Comparison of ENCODE assay signal across 8 mouse cellular contexts in the genomic region with DNA sequence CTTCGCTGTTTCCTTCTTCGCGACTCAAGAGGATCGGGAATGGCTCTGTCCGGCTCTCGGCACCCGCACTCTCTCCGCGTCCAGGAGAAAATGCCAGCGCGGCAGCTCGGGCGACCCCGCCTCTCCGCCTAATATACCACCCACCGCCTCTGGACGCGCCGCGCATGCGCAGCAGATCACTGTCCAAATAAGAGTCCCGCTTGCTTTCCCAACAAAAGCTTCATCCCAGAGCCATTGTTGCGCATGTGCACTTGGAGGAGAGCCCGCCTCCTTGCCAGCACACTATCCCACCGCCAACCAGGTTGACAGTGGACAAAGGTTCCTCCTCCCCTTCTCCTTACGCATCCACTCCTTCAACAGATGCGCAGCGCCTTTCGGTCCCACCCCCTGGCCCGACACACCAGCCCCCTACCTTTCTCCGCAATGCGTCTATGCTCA. TPM values are rescaled to one million over a fixed set of nuclear protein-coding genes. Genes with fewer than 3 reads are reported as not detected.
DNase-seq lines count a peak whose midpoint lies in the region; ATAC-seq lines count a peak whose summit lies in the region.

TSS of gene Maged1 (minus strand) at position 226 of the 438 bp plus-strand sequence.

- WGBS in hindbrain, embryonic 10.5 days, result 15% methylated on average over 32 of the region's 32 CpGs
- WGBS in lung, embryonic 16.5 days, result 13% methylated on average over 28 of the region's 32 CpGs

- peak; percentile 94 for ATAC-seq in lung, embryonic 16.5 days (ENCODE audit: low read depth)

- DNase-seq in NIH3T3 (ENCODE audit: low read depth), result peak; percentile 96
- DNase-seq in cerebellum, adult 8-10 months, result peak; percentile 88
- DNase-seq in frontal cortex, adult 2 months (ENCODE audit: extremely low spot score in 1 of 2, low spot score in 1 of 2), result peak; percentile 91 to 92
- peak; percentile 91 for DNase-seq in hindbrain, embryonic 10.5 days (ENCODE audit: low spot score)
- peak; percentile 95 for DNase-seq in layer of hippocampus, adult 9-11 months
- peak; percentile 83 for DNase-seq in retina, adult 2 months (ENCODE audit: low read depth, low spot score)
- DNase-seq in urinary bladder, adult 18-20 months (ENCODE audit: low spot score in 2 of 2), result peak; percentile 58 to 87

- peaks cover 35% of the 10 kb centered on the region for H3K36me3 ChIP-seq in hindbrain, embryonic 10.5 days
- H3K36me3 ChIP-seq in lung, embryonic 16.5 days (ENCODE audit: control insufficient read depth, insufficient read depth, low read length), result peaks cover 21% of the 10 kb centered on the region

- H3K9me3 ChIP-seq in hindbrain, embryonic 10.5 days, result no peaks in the 10 kb centered on the region
- H3K9me3 ChIP-seq in lung, embryonic 16.5 days (ENCODE audit: control insufficient read depth, low read length), result no peaks in the 10 kb centered on the region

- H3K4me2 ChIP-seq in lung, embryonic 16.5 days (ENCODE audit: low read depth, low read length), result peak within 1 kb of the TSS; percentile 63

- H3K4me3 ChIP-seq in hindbrain, embryonic 10.5 days, result peak within 1 kb of the TSS; percentile 66
- peak within 1 kb of the TSS; percentile 67 for H3K4me3 ChIP-seq in lung, embryonic 16.5 days (ENCODE audit: low read length)

- peak within 1 kb of the TSS; percentile 79 for H3K9ac ChIP-seq in lung, embryonic 16.5 days (ENCODE audit: low read length)

- peaks cover 24% of the 10 kb centered on the region for H3K4me1 ChIP-seq in hindbrain, embryonic 10.5 days (replicated peaks)
- peaks cover 5% of the 10 kb centered on the region; the same call in 1 of the 2 replicates for H3K4me1 ChIP-seq in lung, embryonic 16.5 days (replicated peaks; ENCODE audit: control insufficient read depth, insufficient read depth, low read length)

- H3K27me3 ChIP-seq in hindbrain, embryonic 10.5 days (ENCODE audit: insufficient read depth, poor library complexity, severe bottlenecking), result peaks cover 44% of the 10 kb centered on the region
- no peaks in the 10 kb centered on the region for H3K27me3 ChIP-seq in lung, embryonic 16.5 days (ENCODE audit: control insufficient read depth, insufficient read depth, low read depth, low read length)

- H3K27ac ChIP-seq in hindbrain, embryonic 10.5 days, result peak within 1 kb of the TSS; percentile 92
- H3K27ac ChIP-seq in lung, embryonic 16.5 days (ENCODE audit: low read length), result peak within 1 kb of the TSS; percentile 82

RNA-seq across cellular contexts. Expression of gene Maged1, which starts in this region (rescaled TPM):
- polyA plus RNA-seq in frontal cortex, adult 2 months (2012; rRNA removed), result 458 and 507 TPM in 2 replicates
- polyA plus RNA-seq in hindbrain, embryonic 10.5 days (2016; fragmentation: Nextera tagmentation; extraction: Ambion mirVana), result 588 and 751 TPM in 2 replicates
- polyA plus RNA-seq in lung, embryonic 16.5 days (2015; fragmentation: Nextera tagmentation; extraction: Ambion mirVana), result 549 and 589 TPM in 2 replicates

Comparison
In these comparisons a context has a peak if more than half of its experiments do, and no peak if none do; other contexts are left out.
1. Peak in every context shown above with its lines: DNase-seq, ATAC-seq, H3K4me3 ChIP-seq and H3K27ac ChIP-seq.